Mouse (Mus musculus): ENCODE results near the gene Zfp143.
"Not testable (repeated sequence)": the region's sequence is repeated elsewhere in the genome, so short reads cannot be mapped to it uniquely, and the experiment has no call there.

Zfp143 gene

DNA sequence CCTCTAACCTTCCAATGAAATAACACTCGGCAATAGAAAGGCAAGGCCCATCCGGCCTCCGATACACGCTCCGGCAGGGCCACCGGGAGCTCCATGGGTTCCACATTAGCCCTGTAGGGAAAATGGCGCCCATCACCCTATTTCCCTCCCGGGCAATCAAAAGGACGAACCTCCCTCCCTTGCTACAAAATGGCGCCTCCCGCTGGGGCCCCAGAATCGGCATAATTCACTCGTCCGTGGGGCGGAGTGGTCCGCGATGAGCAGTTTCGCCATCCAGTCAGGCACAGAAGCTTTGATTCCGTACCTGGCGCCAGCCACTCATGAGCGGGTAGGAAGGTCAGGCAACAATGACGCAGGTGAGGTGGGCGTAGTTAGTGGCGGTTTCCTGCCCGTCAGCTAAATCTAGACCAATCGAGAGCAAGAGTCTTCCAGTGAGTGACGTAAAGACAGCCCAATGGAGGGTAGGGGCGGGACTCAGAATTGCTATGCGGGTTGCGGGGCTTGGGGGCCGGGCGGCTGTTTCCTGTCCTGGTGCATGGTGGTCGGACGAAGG, at the start of gene Zfp143:
TSS of gene Zfp143 (plus strand) at position 19 of the 553 bp plus-strand sequence.
- in situ Hi-C loops (cut with MboI, MseI) = no loop called here

DNA sequence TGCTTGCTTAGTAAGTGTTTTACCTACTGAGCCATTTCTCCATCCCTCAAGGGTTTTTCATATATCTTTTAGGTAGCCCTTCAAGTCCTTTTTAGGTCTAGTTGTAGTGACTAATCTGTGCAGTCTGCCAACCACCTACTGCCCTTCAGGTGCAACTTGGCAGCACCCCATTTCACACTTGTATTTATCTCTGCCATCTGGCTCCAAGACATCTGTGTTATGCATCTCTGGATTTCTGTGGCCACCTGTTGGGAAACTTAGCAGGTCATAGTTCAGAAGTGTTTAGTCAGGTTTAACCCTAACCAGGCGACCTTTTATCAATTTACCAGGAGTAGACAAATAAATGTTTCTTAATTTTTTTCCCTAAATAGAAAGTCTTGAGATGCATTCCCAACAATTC, 49.6 kb upstream of the Zfp143 start:
- in situ Hi-C loops (cut with MboI, MseI) = no loop called here

DNA sequence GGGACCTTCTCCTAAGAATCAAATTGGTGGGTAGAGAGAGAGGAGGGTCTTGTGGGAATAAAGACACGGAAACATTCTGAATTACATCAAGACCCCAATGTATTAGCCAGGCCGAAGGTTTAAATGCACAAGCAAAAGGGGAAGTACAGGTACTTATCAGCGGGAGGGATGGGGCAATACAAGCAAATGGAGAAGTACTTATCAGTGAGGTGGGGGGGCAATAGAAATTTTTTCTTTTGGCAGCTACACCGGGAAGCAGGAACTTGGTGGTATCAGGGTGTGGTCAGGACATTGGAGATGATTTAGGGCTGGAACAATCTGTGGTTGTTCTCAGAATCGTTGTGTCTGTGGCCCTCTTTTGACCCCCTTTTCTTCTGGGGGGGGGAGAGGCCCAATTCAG, 46.7 kb upstream of the Zfp143 start:
- in situ Hi-C loops (cut with MboI, MseI) = no loop called here

DNA sequence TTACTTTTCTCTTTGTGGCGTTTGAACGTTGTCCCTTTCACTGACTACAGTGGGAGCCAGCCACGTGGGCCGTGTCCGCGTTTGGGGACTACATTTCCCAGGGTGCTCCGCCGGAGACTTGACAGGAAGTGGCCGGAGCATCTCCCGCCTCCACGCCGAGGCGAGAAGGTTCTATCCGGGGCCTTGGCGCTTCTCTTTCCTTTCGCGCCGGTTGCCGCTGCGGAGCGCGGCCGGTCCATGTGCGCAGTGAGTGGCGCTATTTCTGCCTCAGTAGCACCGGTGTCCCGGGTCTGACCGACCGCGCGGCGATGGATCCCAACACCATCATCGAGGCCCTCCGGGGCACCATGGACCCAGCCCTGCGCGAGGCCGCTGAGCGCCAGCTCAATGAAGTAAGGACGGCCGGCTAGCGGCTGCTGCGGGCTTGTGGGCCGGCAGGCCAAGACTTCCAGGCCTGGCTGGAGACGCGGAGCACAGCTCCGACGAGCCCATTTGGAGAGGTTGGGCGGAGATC, 42.8 kb upstream of the Zfp143 start, which contains the start of gene Ipo7:
TSS of gene Ipo7 (plus strand) at position 158 of the 514 bp plus-strand sequence.
- in situ Hi-C loops (cut with MboI, MseI) = no loop called here

DNA sequence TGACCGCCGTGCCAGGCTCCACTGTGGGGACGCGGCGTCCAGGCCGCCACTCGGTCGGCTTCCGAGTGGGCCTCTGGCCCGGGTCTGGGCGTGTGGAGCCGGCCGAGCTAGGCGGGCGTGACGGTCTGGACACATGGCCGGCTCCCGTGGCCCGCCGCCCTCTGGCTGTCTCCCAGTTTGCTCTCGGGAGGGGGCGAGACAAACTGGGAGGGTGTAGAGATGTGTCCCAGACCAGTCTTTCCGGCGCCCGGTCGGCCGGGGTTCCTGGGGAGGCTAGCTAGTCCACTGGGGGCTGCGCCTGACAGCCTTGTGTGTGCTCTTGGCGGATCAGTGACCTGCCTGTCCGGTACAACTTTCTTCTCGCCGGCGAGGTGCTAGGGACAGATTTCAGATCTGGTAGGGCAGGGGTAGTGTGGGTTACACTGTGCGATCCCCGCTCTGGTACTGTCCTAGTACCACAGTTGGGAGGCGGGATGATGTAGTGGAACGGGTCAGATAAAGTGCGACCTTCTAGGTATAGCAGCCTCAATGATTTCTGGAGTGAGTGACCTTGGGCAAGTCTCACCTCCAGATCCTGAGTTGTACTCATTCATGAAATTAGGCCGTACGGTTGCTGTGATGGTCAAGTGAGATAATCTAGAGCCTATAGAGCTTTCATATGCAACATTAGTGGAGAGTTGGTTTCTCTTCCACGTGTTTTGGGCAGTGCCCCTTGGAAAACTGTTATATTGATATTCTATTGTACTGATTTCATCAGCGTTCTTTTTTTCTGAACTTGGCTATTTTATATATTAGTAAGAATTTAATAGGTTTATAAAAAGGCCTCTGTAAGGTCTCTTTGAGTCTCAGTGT, 42.2 kb upstream of the Zfp143 start:
- in situ Hi-C loops (cut with MboI, MseI) = no loop called here

DNA sequence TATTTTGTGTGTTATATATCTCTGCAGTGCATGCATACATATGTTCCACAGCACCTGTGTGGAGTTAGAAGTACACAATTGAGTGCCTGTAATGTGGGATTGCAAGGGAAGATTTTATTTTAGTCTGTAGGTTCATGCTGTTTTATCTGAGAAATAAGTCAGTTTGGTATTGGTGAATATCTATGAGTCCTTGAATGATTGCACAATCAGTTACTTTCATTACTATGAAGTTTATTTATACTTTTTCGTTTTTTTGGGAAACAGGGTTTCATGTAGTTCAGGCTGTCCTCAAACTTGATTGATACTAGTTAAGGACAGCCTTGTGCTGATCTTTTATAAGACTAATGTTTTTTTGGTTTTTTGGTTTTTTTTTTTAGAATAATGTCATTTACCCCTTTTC, 37.5 kb upstream of the Zfp143 start:
- in situ Hi-C loops (cut with MboI, MseI) = no loop called here

DNA sequence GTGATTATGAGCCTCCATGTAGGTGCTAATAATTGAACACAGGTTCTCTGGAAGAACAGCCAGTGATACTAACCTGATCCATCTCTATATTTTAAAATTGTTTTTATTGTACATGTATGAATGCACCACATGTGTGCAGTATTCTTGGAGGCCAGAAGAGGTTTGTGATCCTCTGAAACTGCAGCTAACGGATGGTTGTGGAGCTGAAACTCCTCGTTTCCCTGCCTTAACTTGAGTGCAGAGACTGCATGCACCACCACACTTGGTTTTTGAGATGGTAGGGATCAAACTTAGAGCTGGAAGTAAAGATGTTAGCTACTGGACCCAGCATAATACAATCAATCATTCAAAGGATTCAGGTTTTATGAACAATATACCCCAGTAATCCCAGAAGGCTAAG, 34.4 kb upstream of the Zfp143 start:
- in situ Hi-C loops (cut with MboI, MseI) = no loop called here

DNA sequence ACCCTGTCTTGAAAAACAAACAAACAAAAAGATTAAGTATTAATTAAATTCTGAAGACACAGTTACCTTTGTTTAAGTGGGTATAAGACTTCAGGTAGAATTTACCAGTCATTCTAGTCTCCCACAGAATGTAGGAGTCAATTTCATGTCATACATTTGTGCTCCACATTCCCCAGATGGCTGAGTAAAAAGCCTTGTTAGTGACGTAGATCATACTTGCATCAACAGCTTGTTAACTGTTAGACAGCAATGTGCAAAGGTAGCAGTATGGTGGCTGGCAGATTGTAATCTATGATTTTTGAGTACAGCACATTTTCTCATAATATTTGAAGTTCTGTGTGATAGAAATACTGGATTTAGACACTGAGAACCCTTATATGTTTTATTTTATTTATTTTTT, 32.2 kb upstream of the Zfp143 start:
- in situ Hi-C loops (cut with MboI, MseI) = no loop called here

DNA sequence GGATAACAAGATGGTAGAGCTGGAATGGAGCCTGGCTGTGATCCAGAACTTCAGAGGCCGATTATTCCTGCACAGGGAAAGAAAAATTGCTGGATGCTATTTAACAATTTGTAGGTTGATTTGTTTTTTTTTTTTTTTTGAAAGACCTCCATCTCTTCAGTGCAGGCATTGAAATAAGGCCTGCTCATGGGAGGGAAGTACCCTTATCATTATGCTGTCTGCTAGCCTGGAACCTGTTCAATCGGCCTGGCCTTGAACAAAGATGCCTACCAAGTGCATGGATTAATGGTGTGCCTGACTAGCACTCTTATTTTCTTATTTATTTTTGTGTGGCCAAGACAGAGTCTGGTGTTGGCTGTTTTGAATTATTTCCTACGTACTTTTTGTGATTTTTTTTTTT, 30.7 kb upstream of the Zfp143 start:
- in situ Hi-C loops (cut with MboI, MseI) = no loop called here

DNA sequence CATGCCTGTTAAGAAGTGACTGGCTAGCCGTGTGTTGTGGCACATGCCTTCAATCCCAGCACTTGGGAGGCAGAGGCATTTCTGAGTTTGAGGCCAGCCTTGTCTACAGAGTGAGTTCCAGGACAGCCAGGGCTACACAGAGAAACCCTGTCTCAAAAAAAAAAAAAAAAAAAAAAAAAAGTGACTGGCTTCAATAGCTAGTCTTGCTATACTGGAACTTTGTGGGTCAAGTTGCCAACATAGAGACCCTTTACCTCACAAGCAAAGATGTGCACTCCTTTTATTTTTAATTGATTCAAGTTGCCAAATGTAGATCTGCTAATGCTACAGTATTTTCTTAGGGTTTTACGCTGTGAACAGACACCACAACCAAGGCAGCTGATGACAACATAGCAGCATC, 3.3 kb upstream of the Zfp143 start:
- in situ Hi-C loops (cut with MboI, MseI) = not testable (repeated sequence)

DNA sequence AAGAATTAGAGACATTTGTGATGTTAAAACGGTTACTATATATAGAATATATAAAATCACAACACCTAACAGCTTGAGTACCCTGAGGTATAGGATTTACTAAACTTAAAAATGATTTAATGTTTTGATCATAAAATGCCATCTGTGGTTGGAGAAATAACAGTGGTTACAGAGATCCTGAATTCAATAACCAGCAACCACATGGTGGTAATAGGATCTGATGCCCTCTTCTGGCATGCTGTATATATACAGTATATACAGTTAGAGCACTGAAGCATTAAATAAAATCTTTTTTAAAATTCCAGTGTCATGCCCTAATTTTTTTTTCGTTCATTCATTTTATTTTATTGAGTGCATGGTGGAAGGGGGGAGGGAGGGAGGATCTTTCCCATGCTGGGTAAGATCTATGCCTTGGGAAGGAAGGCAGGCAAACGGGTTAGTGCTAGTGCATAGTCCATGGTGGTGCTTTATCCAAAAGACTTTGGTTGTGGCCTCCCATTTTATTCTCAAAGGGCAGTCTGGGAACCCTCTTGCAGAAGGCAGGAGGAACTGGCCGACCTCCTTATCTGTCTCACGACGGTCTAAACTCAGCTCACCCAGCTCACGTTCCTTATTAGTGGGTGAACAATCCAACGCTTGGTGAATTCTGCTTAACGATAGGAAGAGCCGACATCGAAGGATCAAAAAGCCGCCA, 1.8 kb upstream of the Zfp143 start:
- in situ Hi-C loops (cut with MboI, MseI) = no loop called here

DNA sequence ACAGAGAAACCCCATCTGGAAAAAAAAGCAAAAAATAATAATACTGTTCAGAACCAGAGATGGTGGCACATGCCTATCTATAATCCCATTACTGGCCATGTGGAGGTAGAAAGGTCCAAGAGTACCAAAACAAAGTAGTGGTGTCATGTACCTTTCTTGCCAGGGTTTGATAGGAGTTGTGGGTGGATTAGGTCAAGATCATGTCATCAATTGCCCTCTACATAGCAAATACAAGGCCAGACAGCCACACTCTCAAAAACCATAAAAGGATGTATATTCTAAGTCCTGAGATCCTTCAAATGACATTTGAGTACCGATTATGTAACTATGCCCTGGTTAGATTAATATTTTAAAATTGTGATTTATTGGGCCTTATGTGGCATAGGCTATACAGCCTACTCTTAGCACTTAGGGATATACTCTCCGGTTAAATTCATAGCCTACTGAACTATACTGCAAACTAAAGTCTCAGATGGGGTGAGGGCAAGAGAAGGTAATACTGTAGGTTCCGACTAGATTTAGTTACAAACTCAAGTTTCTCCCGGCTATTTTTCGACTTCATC, 830 bp upstream of the Zfp143 start:
- in situ Hi-C loops (cut with MboI, MseI) = no loop called here

DNA sequence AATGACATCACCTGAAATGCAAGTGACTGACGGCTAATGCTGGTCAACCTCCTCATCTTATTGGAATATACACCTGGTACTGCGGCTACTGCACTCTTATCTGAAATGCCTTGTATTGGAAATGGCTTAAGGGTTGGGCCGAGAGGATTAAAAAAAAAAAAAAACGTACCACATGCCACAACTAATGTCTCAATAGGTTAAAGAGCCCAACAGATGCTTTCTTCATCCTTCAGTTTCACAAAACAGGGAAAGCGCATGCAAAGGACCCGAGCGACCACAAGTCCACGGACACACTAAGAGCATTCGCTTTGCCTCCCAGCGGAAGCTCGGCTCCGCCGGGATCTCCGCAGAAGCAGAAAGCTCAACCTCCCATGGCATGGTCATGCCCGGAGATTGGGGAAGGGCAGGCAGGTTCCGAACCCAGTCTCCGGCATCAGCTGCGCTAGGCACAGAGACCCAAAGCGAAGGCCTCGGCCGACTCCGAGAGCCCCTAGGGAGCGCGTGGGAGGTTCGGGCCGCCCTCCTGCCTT, 283 bp upstream of the Zfp143 start:
- in situ Hi-C loops (cut with MboI, MseI) = no loop called here

DNA sequence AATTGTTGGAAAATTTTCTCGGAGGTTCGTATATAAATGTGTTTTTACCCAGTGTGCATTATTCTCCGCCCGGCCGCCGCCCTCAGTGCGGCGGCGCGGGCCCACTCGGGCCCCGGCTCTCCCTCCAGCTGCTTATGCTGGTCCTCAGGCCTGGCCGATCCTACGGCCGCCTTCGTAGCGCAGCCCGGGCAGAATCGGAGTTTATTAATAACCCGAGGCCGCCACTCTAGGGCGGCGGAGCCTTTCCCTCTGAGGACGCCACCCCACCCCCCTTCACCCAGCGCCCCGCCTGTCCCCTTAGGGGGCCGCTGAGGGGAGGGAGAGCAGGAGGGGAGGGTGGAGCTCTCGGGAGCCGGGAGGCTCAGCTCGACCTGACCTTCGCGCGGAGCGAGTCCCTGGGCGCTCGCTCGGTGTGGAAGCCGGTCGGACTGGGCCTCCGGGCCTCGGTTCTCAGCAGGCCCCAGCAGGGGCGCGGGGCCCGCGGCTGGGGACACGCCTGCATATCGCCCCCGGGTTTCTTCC, 796 bp downstream of the Zfp143 start:
- in situ Hi-C loops (cut with MboI, MseI) = no loop called here

DNA sequence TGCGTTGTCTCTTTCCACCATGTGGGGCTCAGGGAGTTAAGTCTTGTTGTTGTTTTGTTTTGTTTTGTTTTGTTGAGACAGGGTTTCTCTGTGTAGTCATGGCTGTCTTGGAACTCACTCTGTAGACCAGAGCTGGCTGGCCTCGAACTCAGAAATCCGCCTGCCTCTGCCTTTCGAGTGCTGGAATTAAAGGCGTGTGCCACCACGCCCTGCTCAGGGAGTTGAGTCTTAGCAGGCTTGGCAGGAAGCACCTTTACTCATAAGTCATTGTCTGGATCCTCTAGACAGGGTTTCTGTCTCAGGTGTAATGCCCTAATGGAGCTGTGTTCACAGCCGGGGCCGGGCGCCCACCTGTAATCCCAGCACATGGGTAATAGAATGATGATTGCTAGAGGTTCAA, 2.7 kb downstream of the Zfp143 start:
- in situ Hi-C loops (cut with MboI, MseI) = no loop called here

DNA sequence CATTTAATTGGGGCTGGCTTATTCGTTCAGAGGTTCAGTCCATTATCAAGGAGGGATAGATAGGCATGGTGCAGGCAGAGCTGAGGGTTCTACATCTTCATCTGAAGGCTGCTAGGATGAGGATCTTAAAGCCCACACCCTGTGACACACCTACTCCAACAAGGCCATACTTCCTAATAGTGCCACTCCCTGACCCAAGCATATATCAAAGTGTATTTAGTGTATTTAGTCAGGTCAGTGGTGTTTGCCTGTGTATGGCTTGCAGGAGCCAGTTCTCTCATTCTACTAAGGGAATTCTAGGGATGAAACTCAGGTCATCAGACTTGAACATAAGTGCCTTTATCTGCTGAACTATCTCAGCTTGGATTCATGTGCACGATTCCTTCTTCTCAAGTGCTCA, 8.1 kb downstream of the Zfp143 start:
- in situ Hi-C loops (cut with MboI, MseI) = no loop called here

DNA sequence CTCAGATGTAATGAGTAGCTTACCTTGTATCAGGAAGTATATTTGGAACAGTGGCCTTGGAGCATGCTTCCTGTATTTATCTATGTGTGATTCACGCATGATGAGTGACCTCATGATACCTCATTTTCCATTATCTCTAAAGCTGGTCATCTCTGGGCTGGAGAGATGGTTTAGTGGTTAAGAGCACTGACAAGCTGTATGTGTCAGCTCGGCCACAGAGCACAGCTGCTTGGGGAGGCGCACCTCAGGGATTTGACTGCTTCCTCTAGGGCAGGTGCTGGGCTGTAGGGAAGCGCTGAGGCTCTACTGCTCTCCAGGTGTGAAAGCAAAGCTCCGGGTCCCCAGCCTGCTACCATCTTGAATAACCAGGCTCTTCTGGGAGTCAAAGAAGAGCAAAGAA, 17.2 kb downstream of the Zfp143 start:
- in situ Hi-C loops (cut with MboI, MseI) = no loop called here

DNA sequence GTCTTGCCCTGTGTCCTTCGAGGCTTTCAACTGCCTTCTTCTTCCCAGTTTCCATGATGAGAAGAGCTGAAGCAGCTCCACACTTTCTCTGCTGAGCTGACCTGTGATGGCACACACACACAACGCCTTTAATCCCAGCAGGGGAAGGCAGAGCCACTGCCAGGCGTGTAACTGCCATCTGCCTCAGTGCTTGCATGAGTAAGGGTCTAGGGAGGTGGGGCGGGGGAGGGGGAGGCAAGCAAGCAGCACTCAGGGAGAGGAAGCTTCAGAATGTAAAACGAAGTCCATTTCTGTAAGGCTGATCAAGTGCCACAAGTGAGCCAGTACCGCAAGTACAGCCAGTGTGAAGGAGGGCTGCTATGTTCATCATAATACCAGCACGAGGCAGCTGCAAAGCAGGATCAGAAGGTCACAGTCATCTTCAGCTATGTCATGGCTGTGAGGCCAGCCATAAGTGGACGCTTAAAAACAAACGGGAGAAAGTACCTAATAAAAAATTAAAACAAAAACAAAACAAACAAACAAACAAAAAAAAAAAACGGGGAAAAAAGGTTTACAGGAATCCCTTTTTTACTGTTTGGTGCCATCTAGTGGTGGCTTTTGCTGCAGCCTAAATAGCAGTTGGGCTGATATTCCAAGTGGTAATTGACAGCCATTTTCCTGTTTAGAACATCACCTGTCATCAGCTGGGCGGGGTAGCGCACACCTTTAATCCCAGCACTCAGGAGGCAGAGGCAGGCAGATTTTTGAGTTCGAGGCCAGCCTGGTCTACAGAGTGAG, 22.6 kb downstream of the Zfp143 start:
- in situ Hi-C loops (cut with MboI, MseI) = no loop called here

DNA sequence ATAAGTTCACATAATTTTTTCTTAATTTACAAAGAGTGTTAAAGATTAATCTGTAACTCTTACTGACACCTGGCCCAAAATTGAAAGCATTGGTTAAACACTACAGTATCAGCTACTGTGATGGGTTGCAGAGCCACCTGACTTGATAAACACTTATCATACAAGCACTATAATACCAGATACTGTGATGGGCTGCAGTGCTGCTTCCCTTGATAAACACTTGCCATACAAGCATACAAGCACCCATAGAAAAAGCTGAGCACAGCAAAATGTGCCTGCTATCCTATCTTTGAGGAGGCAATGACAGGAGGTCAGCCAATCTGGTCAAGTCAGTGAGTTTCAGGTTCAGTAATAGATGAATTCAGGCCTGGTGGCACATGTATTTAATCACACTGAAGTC, 24.2 kb downstream of the Zfp143 start:
- in situ Hi-C loops (cut with MboI, MseI) = no loop called here

DNA sequence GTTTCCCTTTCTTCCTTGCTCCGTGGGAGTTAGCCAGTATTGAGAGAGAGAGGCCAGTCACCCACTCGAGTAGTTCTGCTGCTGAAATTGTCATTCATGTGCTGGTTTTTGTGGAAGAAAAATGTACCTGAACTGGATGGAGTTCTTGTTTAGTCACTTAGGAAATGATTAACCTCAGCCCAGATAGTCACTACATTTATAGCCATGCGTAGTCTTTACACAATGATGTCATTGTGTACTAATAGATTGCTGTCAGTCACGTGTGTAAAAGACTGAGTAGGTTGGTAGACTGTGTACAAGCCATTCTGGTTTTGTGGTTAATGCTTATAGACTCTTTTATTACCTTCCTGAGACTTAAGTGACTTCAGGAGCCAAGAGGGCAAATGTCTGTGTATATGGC, 26.9 kb downstream of the Zfp143 start:
- in situ Hi-C loops (cut with MboI, MseI) = no loop called here

DNA sequence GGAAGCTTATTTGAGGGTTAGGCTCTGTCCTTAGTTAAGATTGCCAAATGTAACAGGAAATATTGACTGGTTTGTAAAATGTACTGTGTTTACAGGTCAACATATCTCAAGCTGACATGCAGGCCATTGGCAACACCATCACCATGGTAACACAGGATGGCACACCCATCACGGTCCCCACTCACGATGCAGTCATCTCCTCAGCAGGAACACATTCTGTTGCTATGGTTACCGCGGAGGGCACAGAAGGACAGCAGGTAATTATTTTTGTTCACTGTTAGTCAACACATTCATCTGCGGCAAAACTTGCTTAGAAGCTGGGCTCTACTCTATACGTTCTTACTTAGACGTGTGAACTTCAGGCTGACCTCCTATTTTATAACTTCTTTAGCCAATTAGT, 30.7 kb downstream of the Zfp143 start:
- in situ Hi-C loops (cut with MboI, MseI) = no loop called here
